Mouse (Mus musculus): ENCODE results near the gene Pde4d. TPM values are rescaled to one million over a fixed set of nuclear protein-coding genes. Genes with fewer than 3 reads are reported as not detected.
"Not testable (repeated sequence)": the region's sequence is repeated elsewhere in the genome, so short reads cannot be mapped to it uniquely, and the experiment has no call there.

The Pde4d gene
- polyA plus RNA-seq, 1 experiment, result 15.1 TPM

DNA sequence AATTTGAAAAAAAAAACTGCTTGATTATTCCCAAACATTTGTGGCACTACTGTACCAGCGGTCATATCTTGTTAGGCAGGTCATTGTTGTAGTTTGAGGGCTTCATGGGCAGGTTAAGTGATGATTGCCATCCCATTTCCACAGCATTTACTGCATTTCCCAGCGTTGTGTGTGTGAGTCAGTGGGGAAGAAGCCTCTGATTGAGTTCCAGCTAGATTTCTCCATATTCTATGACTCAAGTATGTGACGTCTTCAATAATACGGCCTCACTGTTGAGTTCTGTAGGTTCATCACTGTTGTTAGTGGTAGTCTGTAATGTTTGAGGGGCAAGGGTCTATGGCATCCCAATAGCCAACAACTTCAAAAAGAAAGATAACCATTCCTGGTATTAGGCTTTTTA lies 255.7 kb downstream of the Pde4d start:
- Histone ChIP-seq H3K79me2 (ENCODE audit: control insufficient read depth, insufficient read depth) (no peaks in the 10 kb centered on the region), H3K27me3 (ENCODE audit: control insufficient read depth, insufficient read depth, insufficient read length) (no peaks in the 10 kb centered on the region), H3K79me3 (ENCODE audit: low read depth) (no peaks in the 10 kb centered on the region), H3K4me3 (ENCODE audit: insufficient read depth, poor library complexity, severe bottlenecking) (no peak overlapping the region), H3ac (ENCODE audit: control insufficient read depth, insufficient read length, low read depth) (no peak overlapping the region), H3K36me3 (ENCODE audit: control insufficient read depth, insufficient read depth) (no peaks in the 10 kb centered on the region)
- TF ChIP-seq USF1 (IDR thresholded peaks at IDR 0.05; ENCODE audit: low read depth) (no peak), MYOD1 (IDR thresholded peaks at IDR 0.05; ENCODE audit: control insufficient read depth, insufficient read length, low read depth) (no peak), MAX (IDR thresholded peaks at IDR 0.05) (no peak), CTCF (IDR thresholded peaks at IDR 0.05; ENCODE audit: control insufficient read depth, insufficient read depth, insufficient read length) (no peak), CEBPB (IDR thresholded peaks at IDR 0.05; ENCODE audit: low read depth) (no peak)

DNA sequence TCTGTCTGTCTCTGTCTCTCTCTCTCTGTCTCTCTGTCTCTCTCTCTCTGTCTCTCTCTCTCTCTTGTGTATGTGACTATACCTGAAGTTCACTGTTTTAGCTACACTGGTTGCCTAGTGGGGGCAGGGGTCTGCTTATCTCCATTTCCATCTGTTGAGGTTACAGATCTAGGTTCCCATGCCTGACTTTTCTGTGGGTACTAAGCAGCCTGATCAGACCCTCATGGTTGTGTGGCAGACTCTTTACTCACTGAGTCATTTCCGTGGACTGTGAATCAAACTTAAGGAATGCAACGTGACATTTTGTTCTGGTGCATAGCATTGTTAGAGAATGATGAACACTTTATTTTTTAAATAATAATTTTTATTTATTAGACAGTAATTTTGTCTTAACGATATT lies 264.3 kb downstream of the Pde4d start:
- no peaks in the 10 kb centered on the region for H3K27me3 ChIP-seq (ENCODE audit: control insufficient read depth, insufficient read depth, insufficient read length)
- H3K79me3 ChIP-seq (ENCODE audit: low read depth), result no peaks in the 10 kb centered on the region
- no peaks in the 10 kb centered on the region for H3K79me2 ChIP-seq (ENCODE audit: control insufficient read depth, insufficient read depth)
- no peak for TF ChIP-seq CTCF (IDR thresholded peaks at IDR 0.05; ENCODE audit: control insufficient read depth, insufficient read depth, insufficient read length)
- TF ChIP-seq FOSL1 (IDR thresholded peaks at IDR 0.05; ENCODE audit: insufficient read depth, low read length, poor library complexity, severe bottlenecking), result peak; percentile 85
- peak; percentile 20 for TF ChIP-seq MYOD1 (IDR thresholded peaks at IDR 0.05; ENCODE audit: control insufficient read depth, insufficient read length, low read depth)
- TF ChIP-seq MAX (IDR thresholded peaks at IDR 0.05), result peak; percentile 41
- TF ChIP-seq MYOG (IDR thresholded peaks at IDR 0.05; ENCODE audit: control insufficient read depth, extremely low read depth, insufficient read length), result no peak
- TF ChIP-seq CEBPB (IDR thresholded peaks at IDR 0.05; ENCODE audit: low read depth), result no peak
- no peak for TF ChIP-seq USF1 (IDR thresholded peaks at IDR 0.05; ENCODE audit: low read depth)
- H3ac ChIP-seq (ENCODE audit: control insufficient read depth, insufficient read length, low read depth), result no peak overlapping the region
- no peaks in the 10 kb centered on the region for H3K36me3 ChIP-seq (ENCODE audit: control insufficient read depth, insufficient read depth)
- no peak overlapping the region for H3K4me3 ChIP-seq (ENCODE audit: insufficient read depth, poor library complexity, severe bottlenecking)

DNA sequence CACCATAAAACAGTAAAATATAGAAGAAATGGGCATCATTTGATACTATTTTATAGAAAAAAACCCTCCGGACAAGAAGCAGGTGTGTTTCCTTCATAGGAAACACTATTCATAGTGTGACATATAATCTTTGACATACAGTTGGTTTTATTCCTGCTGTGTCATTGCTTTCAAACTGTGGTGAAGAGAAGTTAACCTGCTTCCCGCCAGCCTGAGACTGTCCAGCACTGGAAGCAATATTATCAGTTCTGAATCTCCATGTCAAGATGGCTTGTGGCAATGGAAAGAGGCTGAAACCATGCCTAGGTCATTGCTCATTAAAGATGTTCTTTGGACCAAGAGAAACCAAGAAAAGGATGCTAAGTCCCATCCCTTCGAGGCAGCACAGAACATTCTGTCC lies 265.3 kb downstream of the Pde4d start:
- Histone ChIP-seq H3K27me3 (ENCODE audit: control insufficient read depth, insufficient read depth, insufficient read length) (no peaks in the 10 kb centered on the region), H3ac (ENCODE audit: control insufficient read depth, insufficient read length, low read depth) (no peak overlapping the region), H3K4me3 (ENCODE audit: insufficient read depth, poor library complexity, severe bottlenecking) (no peak overlapping the region), H3K79me3 (ENCODE audit: low read depth) (no peaks in the 10 kb centered on the region), H3K36me3 (ENCODE audit: control insufficient read depth, insufficient read depth) (no peaks in the 10 kb centered on the region), H3K79me2 (ENCODE audit: control insufficient read depth, insufficient read depth) (no peaks in the 10 kb centered on the region)
- no peak for TF ChIP-seq CEBPB (IDR thresholded peaks at IDR 0.05; ENCODE audit: low read depth)
- no peak for TF ChIP-seq MYOD1 (IDR thresholded peaks at IDR 0.05; ENCODE audit: control insufficient read depth, insufficient read length, low read depth)
- no peak for TF ChIP-seq MAX (IDR thresholded peaks at IDR 0.05)
- TF ChIP-seq FOSL1 (IDR thresholded peaks at IDR 0.05; ENCODE audit: insufficient read depth, low read length, poor library complexity, severe bottlenecking), result no peak
- no peak for TF ChIP-seq USF1 (IDR thresholded peaks at IDR 0.05; ENCODE audit: low read depth)
- TF ChIP-seq CTCF (IDR thresholded peaks at IDR 0.05; ENCODE audit: control insufficient read depth, insufficient read depth, insufficient read length), result no peak
- no peak for TF ChIP-seq MYOG (IDR thresholded peaks at IDR 0.05; ENCODE audit: control insufficient read depth, extremely low read depth, insufficient read length)

DNA sequence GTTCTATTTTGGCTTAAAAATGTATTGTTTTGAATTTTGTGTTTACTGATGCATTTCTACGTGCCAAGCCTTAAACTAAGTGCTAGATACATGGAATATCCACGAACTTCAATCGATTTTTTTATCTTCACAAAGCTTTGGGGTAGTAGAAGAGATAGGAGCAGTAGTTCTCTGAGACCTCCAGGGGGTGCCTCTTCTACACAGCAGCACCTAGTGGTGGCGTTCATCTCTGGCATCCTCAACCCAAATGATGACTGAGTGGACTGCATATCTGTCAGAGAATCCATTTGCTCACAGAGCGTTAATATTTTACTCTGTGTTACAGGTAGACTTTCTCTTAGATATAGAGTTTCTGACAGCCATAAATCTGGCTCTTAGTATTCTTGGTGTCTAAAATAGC lies 272.5 kb downstream of the Pde4d start:
- Histone ChIP-seq H3ac (ENCODE audit: control insufficient read depth, insufficient read length, low read depth) (no peak overlapping the region), H3K79me2 (ENCODE audit: control insufficient read depth, insufficient read depth) (no peaks in the 10 kb centered on the region), H3K79me3 (ENCODE audit: low read depth) (no peaks in the 10 kb centered on the region), H3K36me3 (ENCODE audit: control insufficient read depth, insufficient read depth) (no peaks in the 10 kb centered on the region), H3K4me3 (ENCODE audit: insufficient read depth, poor library complexity, severe bottlenecking) (no peak overlapping the region), H3K27me3 (ENCODE audit: control insufficient read depth, insufficient read depth, insufficient read length) (no peaks in the 10 kb centered on the region)
- TF ChIP-seq MYOD1 (IDR thresholded peaks at IDR 0.05; ENCODE audit: control insufficient read depth, insufficient read length, low read depth), result no peak
- no peak for TF ChIP-seq CEBPB (IDR thresholded peaks at IDR 0.05; ENCODE audit: low read depth)
- no peak for TF ChIP-seq MAX (IDR thresholded peaks at IDR 0.05)
- TF ChIP-seq FOSL1 (IDR thresholded peaks at IDR 0.05; ENCODE audit: insufficient read depth, low read length, poor library complexity, severe bottlenecking), result no peak

DNA sequence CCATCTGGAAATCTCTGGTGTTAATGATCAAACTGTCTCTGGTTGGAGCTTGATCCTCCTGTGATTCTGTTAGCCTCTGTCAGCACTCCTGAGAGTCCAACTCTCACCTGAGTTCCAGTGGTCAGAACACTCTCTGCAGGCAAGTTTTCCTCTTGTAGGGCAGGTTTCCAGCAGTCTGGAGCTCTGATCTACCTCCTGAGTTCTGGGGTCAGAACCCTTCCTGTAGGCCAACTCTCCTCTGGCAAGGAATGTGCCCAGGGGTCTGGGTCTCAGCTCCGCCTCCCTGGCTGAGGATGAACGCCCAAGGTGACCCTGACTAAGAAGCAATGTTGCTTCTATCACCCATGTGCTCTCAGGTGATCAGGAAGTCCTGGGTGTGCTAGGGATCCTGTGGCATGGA lies 284.6 kb downstream of the Pde4d start:
- not testable (repeated sequence) for H3K79me2 ChIP-seq (ENCODE audit: control insufficient read depth, insufficient read depth); H3K36me3 ChIP-seq (ENCODE audit: control insufficient read depth, insufficient read depth); H3ac ChIP-seq (ENCODE audit: control insufficient read depth, insufficient read length, low read depth); H3K4me3 ChIP-seq (ENCODE audit: insufficient read depth, poor library complexity, severe bottlenecking); H3K79me3 ChIP-seq (ENCODE audit: low read depth); H3K27me3 ChIP-seq (ENCODE audit: control insufficient read depth, insufficient read depth, insufficient read length)

DNA sequence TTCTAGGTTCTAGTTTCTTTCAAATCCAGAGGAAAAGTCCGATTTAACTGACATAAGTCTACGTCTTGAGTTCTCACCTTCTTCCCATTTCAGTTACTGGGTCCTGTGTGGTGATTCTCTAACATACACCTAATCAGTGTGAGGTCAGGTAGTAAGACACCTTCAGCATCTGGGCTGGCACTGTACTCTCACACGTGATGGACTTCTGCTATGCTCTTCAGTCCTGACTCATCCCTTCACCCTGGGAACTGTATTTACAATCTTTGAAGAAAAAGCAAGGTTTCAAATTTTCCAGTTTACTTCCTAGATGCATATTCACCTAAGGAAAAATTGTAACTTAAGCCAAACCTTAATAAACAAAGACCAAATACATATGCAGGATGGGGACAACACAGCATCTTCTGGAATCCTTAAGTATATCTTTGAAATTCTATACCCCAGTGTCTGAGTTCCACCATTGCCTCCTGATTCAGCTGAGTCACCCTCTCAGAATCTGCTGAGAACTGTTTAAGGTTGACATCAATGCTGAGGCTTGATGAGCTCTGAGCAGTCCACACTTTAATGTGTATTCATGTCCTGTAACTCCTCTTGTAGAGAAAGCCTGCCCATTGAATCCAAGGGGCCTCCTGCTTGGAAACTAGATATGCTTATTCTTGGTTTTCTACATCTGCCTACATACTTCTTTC lies 301.6 kb downstream of the Pde4d start:
- Histone ChIP-seq H3K36me3 (ENCODE audit: control insufficient read depth, insufficient read depth) (no peaks in the 10 kb centered on the region), H3K79me2 (ENCODE audit: control insufficient read depth, insufficient read depth) (no peaks in the 10 kb centered on the region), H3K4me3 (ENCODE audit: insufficient read depth, poor library complexity, severe bottlenecking) (no peak overlapping the region), H3K27me3 (ENCODE audit: control insufficient read depth, insufficient read depth, insufficient read length) (no peaks in the 10 kb centered on the region), H3ac (ENCODE audit: control insufficient read depth, insufficient read length, low read depth) (no peak overlapping the region), H3K79me3 (ENCODE audit: low read depth) (no peaks in the 10 kb centered on the region)
- no peak for TF ChIP-seq MAX (IDR thresholded peaks at IDR 0.05)
- TF ChIP-seq USF1 (IDR thresholded peaks at IDR 0.05; ENCODE audit: low read depth), result peak; percentile 80
- TF ChIP-seq MYOG (IDR thresholded peaks at IDR 0.05; ENCODE audit: control insufficient read depth, extremely low read depth, insufficient read length), result no peak
- TF ChIP-seq FOSL1 (IDR thresholded peaks at IDR 0.05; ENCODE audit: insufficient read depth, low read length, poor library complexity, severe bottlenecking), result peak; percentile 32
- TF ChIP-seq CTCF (IDR thresholded peaks at IDR 0.05; ENCODE audit: control insufficient read depth, insufficient read depth, insufficient read length), result no peak
- TF ChIP-seq MYOD1 (IDR thresholded peaks at IDR 0.05; ENCODE audit: control insufficient read depth, insufficient read length, low read depth), result no peak
